Mouse (Mus musculus) limb, embryonic 13.5 days (tissue): Measurements from ENCODE around the gene Slc22a30. TPM values are rescaled to one million over a fixed set of nuclear protein-coding genes. Genes with fewer than 3 reads are reported as not detected.
"Not testable (repeated sequence)": the region's sequence is repeated elsewhere in the genome, so short reads cannot be mapped to it uniquely, and the experiment has no call there.

ENCODE experiments used
- ATAC-seq: fragments of 200-750 bp; cut with Nextera tagmentation; 2 replicates; pipeline ENCODE4 v1.8.0; 2017; ENCODE audit warnings: low read depth, moderate number of reproducible peaks, moderate TSS enrichment; ENCODE audit not compliant: low FRiP score
- H3K27ac ChIP-seq: fragments of 300-500 bp; sonication (generic); 2 replicates; pipeline ENCODE4 v1.5.1; 2015; ENCODE audit warnings: inconsistent platforms, mild to moderate bottlenecking, moderate library complexity
- H3K27me3 ChIP-seq: fragments of 300-500 bp; sonication (generic); 2 replicates; pipeline ENCODE4 v1.6.1; 2015; ENCODE audit warnings: mild to moderate bottlenecking, inconsistent platforms
- H3K36me3 ChIP-seq: fragments of 300-500 bp; sonication (generic); 2 replicates; pipeline ENCODE4 v1.6.1; 2015; ENCODE audit warnings: inconsistent platforms, mild to moderate bottlenecking, moderate library complexity
- H3K4me1 ChIP-seq: fragments of 300-500 bp; sonication (generic); 2 replicates; pipeline ENCODE4 v1.6.1; 2015; ENCODE audit warnings: inconsistent platforms
- H3K4me2 ChIP-seq: fragments of 300-500 bp; sonication (generic); replicated peaks from 2 replicates; pipeline ENCODE4 v1.6.1; 2015; ENCODE audit warnings: inconsistent platforms, mild to moderate bottlenecking, moderate library complexity
- H3K4me3 ChIP-seq: fragments of 300-500 bp; sonication (generic); 2 replicates; pipeline ENCODE4 v1.5.1; 2015; ENCODE audit warnings: moderate library complexity, mild to moderate bottlenecking, inconsistent platforms
- H3K9ac ChIP-seq: fragments of 300-500 bp; sonication (generic); 2 replicates; pipeline ENCODE4 v1.6.1; 2015; ENCODE audit warnings: mild to moderate bottlenecking, inconsistent platforms
- H3K9me3 ChIP-seq: fragments of 300-500 bp; sonication (generic); 2 replicates; pipeline ENCODE4 v1.6.1; 2016; ENCODE audit warnings: inconsistent platforms
- WGBS: fragments of 180-500 bp; shearing (Covaris S2); methylation state at CpG from one replicate; pipeline ENCODE4 v1.1.7; 2015; 5-methylcytosine and 5-hydroxymethylcytosine counted together
- polyA plus RNA-seq: library from polyadenylated mRNA; unstranded; fragments of >200 nt; fragmentation: Nextera tagmentation; extraction: Ambion mirVana; gene quantifications from 2 replicates; pipeline ENCODE4 v1.2.1, GENCODE M21; 2015

Slc22a30 gene
- not detected in 2 replicates for polyA plus RNA-seq

DNA sequence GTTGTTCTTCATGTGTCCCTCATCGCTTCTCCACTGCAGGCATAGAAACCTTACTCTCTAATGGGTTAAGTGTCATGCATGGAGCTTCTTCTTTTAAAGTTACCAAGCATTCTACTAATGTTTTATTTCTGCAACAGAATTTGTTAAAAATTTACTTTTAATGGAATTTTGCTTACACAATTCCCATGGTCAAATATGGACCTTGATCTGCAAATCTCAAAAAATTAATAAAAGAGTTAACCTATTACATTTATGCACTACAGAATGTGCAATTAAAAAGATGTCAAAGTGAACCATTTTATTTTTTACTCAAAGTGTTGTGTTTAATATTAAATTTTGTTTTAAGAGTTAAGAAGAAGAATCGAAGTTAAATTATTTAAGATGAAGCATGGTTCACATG, at the start of gene Slc22a30:
Gene Slc22a30, minus strand, starts transcription at position 101 of the 400 bp plus-strand sequence.
- H3K4me1 ChIP-seq, H3K27ac ChIP-seq, H3K27me3 ChIP-seq, ATAC-seq, H3K36me3 ChIP-seq, H3K4me3 ChIP-seq, H3K9me3 ChIP-seq, H3K9ac ChIP-seq, H3K4me2 ChIP-seq: not testable (repeated sequence)
- 87% methylated on average over 1 of the region's 2 CpGs for WGBS

DNA sequence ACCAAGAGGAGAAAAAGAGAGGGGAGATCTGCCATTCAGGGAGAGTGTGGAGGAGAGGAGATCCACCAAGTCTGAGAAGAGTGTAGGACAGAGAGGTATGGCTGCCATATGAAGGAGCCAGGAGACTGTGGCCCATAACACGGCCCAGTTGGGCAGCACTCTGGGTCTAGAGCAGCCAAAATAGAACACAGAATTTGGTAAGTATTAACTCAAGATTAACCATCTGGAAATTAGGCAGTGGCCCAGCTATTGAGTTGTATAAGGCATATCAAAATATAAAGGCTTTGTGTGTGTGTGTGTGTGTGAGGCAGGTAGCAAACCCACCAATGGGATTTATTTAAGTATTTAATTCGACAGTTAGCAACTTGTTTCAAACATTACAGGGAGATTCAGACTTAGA, 43.4 kb upstream of the Slc22a30 start:
- Histone ChIP-seq H3K4me1 (no peaks in the 10 kb centered on the region), H3K27me3 (no peaks in the 10 kb centered on the region), H3K9me3 (no peaks in the 10 kb centered on the region), H3K4me3 (no peak overlapping the region), H3K4me2 (no peak overlapping the region), H3K36me3 (no peaks in the 10 kb centered on the region), H3K27ac (no peak overlapping the region), H3K9ac (no peak overlapping the region)
- ATAC-seq = no peak
- 76% methylated on average over 2 of the region's 2 CpGs for WGBS

DNA sequence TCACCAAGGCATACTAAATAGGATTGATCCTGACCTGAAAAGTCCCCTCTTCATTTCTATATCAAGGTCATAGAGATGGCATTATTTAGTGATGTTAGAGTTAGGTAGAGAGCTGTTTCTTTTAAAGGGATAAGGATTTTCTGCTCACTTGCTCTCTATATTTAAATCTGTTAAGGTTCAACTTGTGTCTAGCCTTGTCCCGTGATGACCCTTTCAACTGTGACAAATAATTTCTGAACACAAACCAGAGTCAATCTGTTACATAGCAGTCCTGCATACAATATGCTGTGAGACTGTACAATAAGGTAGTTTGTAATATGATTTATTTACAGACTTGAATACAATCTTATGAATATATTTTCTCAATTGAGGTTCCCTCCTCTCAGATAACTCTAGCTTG, 42.6 kb upstream of the Slc22a30 start:
- Histone ChIP-seq H3K36me3 (no peaks in the 10 kb centered on the region), H3K9me3 (no peaks in the 10 kb centered on the region), H3K9ac (no peak overlapping the region), H3K4me2 (no peak overlapping the region), H3K27me3 (no peaks in the 10 kb centered on the region), H3K4me3 (no peak overlapping the region), H3K4me1 (no peaks in the 10 kb centered on the region), H3K27ac (no peak overlapping the region)
- 80% methylated on average over 1 of the region's 1 CpGs for WGBS
- no peak for ATAC-seq

DNA sequence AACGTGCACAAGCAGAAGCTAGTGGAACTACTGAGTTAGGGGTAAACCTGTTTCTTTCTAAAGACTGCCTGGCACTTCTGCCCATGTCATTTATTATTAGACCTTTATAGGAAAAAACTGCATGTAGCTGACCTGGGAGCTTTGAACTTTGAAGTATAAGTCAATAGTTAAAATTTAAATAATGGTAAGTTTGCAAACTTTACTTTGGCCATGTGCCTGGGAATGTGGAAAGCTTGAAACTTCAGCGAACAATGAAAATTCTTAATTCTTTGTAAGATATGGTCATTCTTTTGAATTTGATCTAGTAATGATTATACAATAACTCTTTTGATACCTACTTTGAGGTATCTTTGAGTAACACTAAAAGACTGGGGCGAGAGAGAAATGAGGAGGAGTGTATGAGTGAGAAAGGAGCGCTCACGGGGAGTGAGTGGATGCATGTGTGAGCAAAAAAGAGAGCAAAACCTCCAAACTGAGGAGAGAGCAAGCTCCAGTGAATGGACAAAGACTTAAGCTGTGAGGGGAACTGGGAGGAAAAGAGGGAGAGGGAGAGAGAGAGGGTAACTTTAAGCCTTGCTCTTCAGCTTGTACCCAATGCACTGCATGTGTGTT, 26.2 kb upstream of the Slc22a30 start:
- Histone ChIP-seq H3K9ac (no peak overlapping the region), H3K9me3 (no peaks in the 10 kb centered on the region), H3K27ac (no peak overlapping the region), H3K4me3 (no peak overlapping the region), H3K4me1 (no peaks in the 10 kb centered on the region), H3K4me2 (no peak overlapping the region), H3K36me3 (no peaks in the 10 kb centered on the region), H3K27me3 (no peaks in the 10 kb centered on the region)
- 83% methylated on average over 5 of the region's 5 CpGs for WGBS
- ATAC-seq = no peak

DNA sequence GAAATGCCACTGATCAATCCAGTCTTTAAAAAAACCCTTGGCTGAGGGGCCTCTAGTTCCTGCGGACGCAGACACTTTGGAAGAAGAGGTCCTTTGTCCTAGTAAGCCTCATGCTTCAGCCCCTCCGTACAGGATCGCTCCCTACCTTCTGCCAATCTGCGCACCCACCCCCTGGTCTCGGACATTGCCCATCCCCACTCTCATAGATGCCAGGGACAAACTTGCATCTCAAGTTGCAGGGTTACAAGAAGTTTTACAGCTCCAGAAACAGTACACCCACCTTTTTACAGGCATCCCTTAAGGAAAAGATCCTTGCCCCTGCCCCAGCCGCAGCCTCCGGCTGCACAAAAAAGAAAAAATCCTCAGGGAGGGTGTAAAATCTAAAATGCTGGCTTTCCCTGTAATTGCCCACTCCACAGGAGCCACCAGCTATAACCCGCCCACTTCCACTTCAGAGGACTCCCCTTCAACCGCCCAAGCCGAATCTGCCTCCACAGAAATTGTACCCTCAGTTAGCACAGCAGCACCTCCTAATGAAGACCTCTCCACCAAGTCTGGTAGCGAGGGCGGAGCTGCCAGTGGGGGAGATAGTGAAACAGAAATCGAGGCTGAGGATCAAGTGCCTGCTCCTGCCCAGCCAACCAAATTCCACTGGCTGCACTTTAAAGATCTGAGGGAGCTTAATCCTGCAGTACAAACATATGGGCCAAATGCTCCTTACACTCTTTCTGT, 2.5 kb upstream of the Slc22a30 start:
- not testable (repeated sequence) for H3K27ac ChIP-seq, H3K27me3 ChIP-seq, H3K9me3 ChIP-seq, H3K4me1 ChIP-seq, H3K9ac ChIP-seq, H3K36me3 ChIP-seq
- ATAC-seq = peak; percentile 69
- 42% methylated on average over 14 of the region's 14 CpGs for WGBS
- H3K4me3 ChIP-seq = peak overlapping the region; percentile 24
- H3K4me2 ChIP-seq = peak overlapping the region; percentile 51

Other genes with a start within 250 kb of the Slc22a30 start
- gene Slc22a29, start 186.2 kb downstream of the Slc22a30 start, polyA plus RNA-seq = 0.13 TPM in 1 of 2 replicates, not detected in the other
- gene Slc22a8, start 186.1 kb upstream of the Slc22a30 start, polyA plus RNA-seq = 0.05 TPM in 1 of 2 replicates, not detected in the other
- gene Slc22a6, start 212.9 kb upstream of the Slc22a30 start, polyA plus RNA-seq = not detected in 2 replicates